Mouse (Mus musculus) central nervous system, embryonic 11.5 days (tissue): Measurements from ENCODE around the gene Ifrd1. TPM values are rescaled to one million over a fixed set of nuclear protein-coding genes. Genes with fewer than 3 reads are reported as not detected.

Source experiments
- polyA plus RNA-seq: library from polyadenylated mRNA; depleted of rRNA; stranded (reverse); fragments of >200 nt; gene quantifications from 2 replicates; pipeline ENCODE4 v1.2.3, GENCODE M21; 2012; rRNA removed

Gene Ifrd1
- 56.4 and 75.2 TPM in 2 replicates for polyA plus RNA-seq

GRCm38 (mm10) chr12:40248454-40249180 is at the start of gene Ifrd1:
Ifrd1 (minus strand) TSS chr12:40248504.

GRCm38 (mm10) chr12:40199302-40199701 is 49.0 kb downstream of the Ifrd1 start, which contains the start of gene Lsmem1:
Lsmem1 (minus strand) TSS chr12:40199490.

Other genes with a start within 250 kb of the Ifrd1 start
- gene Arl4a, start 210.5 kb downstream of the Ifrd1 start, polyA plus RNA-seq = 34.0 and 34.4 TPM in 2 replicates
- 0.04 and 0.29 TPM in 2 replicates for gene Scin, start 114.3 kb downstream of the Ifrd1 start, polyA plus RNA-seq
- gene Lsmem1, start 49.0 kb downstream of the Ifrd1 start, polyA plus RNA-seq = 0.50 and 0.53 TPM in 2 replicates
- 15.5 and 24.5 TPM in 2 replicates for gene Zfp277, start 197.4 kb upstream of the Ifrd1 start, polyA plus RNA-seq
- gene Dock4, start 197.4 kb upstream of the Ifrd1 start, polyA plus RNA-seq = 8.0 and 10.4 TPM in 2 replicates